Mouse (Mus musculus) E14TG2a.4 (cell line): ENCODE measurements around the gene C1qtnf2.

Experiments
- CTCF ChIP-seq: conservative IDR thresholded peaks from 2 replicates; pipeline ENCODE4 v1.5.1; 2014; ENCODE audit warnings: low read length
- NANOG ChIP-seq: IDR thresholded peaks from 2 replicates; pipeline ENCODE4 v1.6.1; 2014; ENCODE audit warnings: borderline replicate concordance, low read length, mixed read lengths
- POU5F1 ChIP-seq: IDR thresholded peaks from 2 replicates; pipeline ENCODE4 v1.6.1; 2014; ENCODE audit warnings: low read length, borderline replicate concordance

GRCm38 (mm10) chr11:43426414-43426884 is 47.6 kb upstream of the C1qtnf2 start:
- TF ChIP-seq CTCF (no peak), POU5F1 (no peak), NANOG (no peak)
